Mouse (Mus musculus) ovary, adult 10 weeks (tissue): ENCODE data around the gene Iars2. TPM values are rescaled to one million over a fixed set of nuclear protein-coding genes. Genes with fewer than 3 reads are reported as not detected.

ENCODE experiments used
- polyA plus RNA-seq: library from polyadenylated mRNA; stranded (reverse); fragments of 350-450 nt; fragmentation: Illumina TruSeq; extraction: RNeasy Lipid Tissue Mini Kit (QIAGEN cat#74804); gene quantifications from one replicate; pipeline ENCODE4 v1.2.3, GENCODE M21; 2014

The Iars2 gene
- polyA plus RNA-seq, result 32.0 TPM

DNA sequence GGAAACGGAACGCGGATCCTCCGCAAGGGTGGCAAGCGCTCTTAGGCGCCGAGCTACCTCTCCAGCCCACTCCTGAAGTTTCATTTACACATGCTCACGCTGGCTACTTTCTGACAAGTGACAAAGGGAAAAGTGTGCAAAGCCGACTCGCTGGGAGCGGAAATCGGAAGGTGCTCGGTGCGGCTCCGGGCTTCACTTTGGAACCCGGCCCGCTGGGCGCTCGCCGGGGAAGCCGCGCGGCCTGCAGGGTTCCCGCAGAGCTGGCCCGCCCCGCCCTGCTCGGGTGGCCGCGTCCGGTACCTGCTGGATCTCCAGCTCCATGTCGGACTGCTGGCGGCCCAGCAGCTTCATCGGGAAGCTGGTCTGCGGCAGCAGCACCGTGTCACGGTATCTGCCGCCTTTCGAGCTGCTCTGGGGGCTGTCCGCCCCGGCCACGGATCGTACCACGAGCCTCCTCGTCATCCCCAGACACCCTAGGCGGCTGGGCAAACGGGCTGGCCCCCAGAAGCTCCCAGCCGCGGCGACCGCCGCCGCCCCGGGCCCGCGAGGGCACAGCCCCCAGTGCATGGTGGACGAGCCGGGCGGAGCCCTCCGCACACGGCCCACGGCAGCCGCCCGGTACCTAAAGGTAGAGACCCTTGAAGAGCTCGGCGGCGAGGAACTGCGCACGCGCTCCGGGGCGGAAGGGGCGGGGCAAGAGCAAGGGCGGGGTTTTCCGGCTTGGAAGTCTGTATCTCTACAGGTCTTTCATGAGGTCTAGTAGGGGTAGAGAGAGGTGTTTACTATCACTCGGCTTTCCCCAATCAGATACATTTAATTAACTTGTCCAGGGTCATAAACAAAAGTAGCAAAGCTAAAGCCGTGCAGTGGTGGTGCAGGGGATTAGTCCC is at the start of gene Iars2:
TSS of gene Iars2 (minus strand) at position 676 of the 890 bp plus-strand sequence.

DNA sequence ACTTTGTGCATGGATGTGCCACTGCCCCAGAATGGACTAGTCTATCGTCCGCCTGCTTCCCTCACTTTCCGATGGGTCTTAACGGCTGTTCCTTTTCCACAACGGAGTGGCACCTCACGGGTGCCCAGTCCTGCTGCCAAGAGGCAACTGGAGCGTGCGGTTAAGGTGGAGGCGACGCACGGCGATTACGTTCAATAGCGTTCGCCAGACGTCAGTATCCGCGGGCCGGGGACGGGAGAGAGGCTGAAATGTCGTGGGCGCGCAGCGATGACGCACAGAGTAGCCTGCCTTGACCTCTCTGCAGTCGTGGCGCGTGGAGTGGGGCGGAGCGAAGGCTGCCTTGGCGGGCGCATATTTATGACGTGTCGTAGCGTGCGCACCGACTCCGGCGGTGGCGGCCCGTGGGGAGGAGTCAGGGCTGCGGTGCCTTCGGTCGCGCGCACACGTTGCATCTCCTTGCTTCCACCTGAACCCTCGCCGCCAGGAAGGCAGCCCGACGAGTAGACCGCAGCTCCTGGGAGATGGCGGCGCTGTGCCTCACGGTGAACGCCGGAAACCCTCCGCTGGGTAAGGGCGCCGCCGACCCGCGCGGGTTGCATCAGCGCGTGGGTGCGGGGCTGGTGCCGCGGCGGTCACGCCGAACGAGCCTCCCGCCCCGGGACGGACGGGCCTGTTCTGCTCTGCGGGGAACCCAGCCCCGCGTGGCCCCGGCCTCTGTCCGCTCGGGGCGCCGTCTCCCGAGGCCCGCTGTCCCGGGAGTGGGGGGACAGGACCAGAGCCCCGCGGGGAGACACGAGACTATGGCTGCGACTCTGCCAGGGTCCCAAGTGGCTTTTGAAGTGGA is 33.7 kb upstream of the Iars2 start, which contains the start of gene Eprs:
TSS of gene Eprs (plus strand) at position 368 of the 844 bp plus-strand sequence.

DNA sequence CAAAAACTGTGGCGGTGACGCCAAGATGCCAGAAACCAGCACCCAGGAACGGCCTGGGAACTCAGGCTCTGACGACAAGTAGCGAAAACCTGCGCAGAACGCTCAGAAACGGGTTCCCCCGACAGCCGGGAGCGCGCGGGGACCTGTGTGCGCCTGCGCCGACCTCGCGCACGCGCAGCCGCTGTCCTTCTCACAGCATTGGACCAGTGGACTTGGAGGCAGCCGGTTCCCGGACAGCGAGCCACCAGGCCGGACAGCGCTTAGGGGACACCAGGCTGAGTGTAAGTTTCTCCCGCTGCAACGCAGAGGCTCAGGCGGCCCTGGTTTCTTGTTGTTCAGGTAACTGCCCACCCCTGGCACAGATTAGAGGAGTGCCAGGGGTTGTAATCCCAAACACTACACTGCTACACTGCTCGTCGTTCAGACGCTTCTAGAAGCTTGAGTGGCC is 2.8 kb upstream of the Iars2 start, which contains the start of gene Bpnt1:
TSS of gene Bpnt1 (plus strand) at position 167 of the 448 bp plus-strand sequence.

Other genes with a start within 250 kb of the Iars2 start
- 19.0 TPM for gene Rab3gap2, start 125.3 kb downstream of the Iars2 start, polyA plus RNA-seq
- 74.8 TPM for gene Bpnt1, start 2.8 kb upstream of the Iars2 start, polyA plus RNA-seq
- gene Eprs, start 33.6 kb upstream of the Iars2 start, polyA plus RNA-seq, result 107 TPM
- not detected for gene Slc30a10, start 125.5 kb upstream of the Iars2 start, polyA plus RNA-seq